Mouse (Mus musculus): ENCODE measurements around the gene Gpr107. TPM values are rescaled to one million over a fixed set of nuclear protein-coding genes. Genes with fewer than 3 reads are reported as not detected.

Gene Gpr107
- polyA plus RNA-seq, 2 experiments from 2014 or later = 44.8 to 45.0 TPM

DNA sequence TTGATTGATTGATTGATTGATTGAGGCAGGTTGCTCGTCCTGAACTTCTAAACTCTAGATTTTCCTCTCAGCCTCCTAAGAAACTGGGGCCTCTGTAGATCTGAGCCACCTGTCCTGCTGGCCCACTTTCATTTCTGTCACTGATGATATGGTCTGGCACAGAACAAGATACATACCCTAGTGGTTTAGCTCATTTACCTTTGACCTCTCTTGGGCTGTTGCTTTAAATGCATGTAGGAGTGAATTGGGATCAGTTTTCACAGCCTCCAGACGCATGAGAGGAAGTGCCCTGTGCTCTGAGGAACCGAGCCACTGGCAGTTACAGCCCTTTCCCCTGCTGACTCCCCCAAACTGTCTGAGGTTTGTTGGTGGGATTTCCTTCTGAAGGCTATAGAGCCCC, 50.2 kb downstream of the Gpr107 start:
- no peak for ATAC-seq

DNA sequence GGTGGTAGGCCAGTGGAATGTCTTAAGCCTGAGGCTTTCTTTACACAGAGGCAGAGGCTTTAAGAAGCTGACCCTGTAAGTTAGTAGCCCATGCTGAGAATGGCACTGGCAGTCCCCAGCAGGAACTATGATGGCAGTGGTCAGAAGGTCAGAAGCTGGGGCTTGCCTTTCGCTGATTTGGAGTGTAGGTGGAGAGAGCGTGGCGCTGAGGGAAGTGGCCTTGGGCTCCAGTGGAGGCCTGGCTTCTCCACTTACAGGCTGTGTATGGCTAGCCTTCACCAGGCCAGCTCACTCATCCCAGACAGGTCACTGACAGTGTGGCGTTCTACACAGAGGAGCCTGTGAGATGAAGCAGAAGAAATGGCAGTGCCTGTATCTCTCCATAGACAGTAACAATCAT, 50.8 kb downstream of the Gpr107 start:
- ATAC-seq = no peak

DNA sequence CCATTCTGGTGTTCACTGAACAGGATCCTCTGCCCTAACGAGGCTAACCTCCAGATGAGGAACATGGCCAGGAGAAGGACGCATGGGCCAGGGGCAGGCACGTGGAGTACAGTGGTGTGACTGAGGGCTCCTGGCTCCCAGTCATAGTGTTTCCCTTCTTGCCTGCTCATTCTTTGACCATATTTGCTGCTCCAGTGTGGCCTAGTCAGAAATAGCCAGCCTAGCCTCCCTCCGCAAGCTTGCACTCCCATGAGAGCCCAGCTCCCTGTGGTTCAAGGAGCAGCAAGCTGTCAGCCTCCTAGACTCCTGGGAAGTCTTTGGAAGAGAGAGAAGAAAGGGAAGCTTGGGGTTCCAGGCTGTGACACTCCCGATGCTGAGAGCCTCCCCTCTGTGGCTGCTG, 52.6 kb downstream of the Gpr107 start:
- ATAC-seq = no peak

DNA sequence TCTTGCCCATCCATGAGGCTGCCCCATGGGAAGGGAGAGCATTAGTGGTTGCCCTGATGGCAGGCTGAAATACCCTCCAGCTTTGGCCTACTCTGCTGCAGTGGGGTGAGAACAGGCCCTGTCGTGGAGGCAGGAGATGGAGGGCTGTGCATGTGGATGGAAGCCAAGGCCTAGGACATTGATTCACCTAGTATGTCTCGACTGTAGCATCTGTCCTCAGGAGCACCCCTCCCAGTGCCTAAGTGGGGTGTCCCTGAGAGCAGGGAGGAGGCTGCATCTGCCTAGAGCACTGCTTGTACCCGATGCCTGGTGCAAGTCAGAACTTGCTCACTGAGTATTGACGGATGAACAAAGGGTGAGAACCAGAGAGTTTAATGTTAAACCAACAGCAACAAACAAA, 54.1 kb downstream of the Gpr107 start:
- ATAC-seq = no peak

DNA sequence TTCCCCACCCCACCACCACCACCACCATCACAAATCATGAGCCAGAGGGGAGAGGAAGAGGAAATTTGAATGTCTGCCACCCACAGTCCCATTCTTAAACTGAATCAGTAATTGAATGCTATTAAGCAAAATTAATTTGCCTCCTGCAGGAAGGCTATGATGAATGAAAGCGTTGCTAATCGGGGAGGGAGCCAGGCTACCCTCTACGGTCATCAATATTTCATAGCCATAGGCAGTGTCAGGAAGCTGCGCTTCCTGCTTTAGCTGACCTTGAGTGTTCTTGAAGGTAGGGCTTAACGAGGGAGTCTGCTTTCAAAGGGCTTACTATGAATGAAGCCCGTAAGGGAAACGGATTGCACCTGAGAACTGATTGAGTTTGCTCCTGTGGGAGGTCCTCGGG, 54.8 kb downstream of the Gpr107 start:
- ATAC-seq = no peak

DNA sequence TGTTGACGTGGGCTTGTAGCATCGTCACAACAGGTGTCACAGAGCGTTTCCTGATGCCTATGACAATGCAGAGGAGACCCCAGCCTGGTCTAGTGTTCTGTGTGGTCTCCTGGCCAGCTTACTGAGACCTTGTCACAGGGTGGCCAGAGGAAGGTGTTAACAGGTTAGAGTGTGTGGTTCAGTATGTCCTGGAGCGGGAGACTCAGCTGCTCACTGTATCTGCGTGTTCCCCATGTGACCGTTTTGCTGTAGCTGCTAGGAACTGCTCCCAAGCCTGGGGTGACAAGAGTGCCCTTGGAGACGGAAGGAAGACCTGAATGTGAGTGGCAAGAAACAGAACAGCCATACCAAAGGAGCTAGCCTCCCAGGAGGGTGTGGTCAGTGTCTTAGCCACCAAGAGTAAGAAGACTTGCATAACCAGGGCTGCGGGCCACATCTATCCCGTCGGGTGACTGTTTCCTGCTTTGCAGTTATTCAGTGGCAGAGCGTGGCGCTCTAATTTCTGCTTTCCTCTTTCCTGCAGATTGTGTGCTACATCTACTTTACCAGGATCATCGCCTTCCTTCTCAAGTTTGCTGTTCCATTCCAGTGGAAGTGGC, 56.5 kb downstream of the Gpr107 start:
- no peak for ATAC-seq

DNA sequence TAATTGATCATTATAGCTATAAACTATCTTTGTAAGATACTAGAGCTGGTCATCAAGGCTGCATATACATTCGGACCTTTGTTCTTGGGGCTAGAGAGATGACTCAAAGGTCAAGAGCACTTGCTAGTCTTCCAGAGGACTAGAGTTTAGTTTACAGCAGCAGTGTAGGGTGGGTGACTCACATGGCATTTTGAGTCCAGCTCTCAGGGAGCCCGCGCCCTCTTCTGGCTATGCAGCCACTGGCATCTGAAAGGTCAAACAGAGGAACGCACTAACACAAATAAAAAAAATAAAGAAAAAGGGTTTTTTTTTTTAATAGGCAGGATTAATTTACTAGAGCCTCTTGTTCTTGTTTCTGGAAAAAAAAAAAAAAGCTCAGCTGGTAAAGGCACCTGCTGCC, 57.4 kb downstream of the Gpr107 start:
- no peak for ATAC-seq

DNA sequence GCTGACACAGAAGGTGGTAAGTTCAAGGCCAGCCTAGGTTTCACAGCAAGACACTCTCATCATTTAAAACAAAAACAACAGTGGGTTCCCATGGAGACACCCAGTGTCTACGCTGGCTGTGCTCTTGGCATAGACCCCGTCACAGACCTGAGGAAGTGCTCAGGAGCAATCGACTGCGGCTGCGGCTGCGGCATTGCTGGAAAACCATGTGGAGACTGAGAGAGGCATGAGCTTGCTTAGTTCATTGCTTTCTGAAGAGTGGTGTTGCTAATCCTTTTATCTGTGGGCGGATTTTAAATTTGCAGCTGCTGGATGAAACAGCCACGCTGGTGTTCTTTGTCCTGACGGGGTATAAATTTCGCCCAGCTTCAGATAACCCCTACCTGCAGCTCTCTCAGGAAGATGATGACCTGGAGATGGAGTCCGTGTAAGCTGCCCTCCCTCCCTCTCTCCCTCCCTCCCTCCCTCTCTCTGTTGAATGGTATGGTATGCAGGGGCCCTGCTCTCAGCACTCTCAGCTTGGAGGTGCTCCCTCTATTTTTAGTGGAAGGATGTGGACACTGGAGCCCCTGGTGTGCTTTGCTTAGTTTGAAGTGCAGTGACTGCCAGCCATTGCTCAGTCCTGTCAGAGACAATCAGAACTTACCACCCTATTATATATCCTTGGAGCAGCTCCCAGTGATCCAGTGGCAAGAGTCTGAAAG, 58.2 kb downstream of the Gpr107 start:
- ATAC-seq = no peak

DNA sequence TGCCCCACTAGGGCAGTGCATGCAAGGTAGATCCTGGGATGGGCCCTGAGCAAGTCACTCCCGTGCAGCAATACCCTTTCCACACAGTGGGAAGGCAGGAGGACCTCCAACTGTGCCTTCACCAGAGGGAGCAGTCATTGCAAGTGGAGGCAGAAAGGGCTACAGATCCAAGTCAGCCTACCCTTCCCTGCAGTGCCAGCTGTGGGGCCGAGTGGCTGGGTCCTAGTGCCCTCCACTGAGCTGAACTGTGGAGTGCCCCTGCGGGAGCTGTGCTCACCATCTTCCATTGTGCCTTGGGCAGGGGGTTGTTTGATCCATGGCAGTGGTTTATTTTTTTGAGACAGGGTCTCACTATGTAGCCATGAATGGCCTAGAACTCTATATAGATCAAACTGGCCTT, 59.1 kb downstream of the Gpr107 start:
- ATAC-seq = no peak

DNA sequence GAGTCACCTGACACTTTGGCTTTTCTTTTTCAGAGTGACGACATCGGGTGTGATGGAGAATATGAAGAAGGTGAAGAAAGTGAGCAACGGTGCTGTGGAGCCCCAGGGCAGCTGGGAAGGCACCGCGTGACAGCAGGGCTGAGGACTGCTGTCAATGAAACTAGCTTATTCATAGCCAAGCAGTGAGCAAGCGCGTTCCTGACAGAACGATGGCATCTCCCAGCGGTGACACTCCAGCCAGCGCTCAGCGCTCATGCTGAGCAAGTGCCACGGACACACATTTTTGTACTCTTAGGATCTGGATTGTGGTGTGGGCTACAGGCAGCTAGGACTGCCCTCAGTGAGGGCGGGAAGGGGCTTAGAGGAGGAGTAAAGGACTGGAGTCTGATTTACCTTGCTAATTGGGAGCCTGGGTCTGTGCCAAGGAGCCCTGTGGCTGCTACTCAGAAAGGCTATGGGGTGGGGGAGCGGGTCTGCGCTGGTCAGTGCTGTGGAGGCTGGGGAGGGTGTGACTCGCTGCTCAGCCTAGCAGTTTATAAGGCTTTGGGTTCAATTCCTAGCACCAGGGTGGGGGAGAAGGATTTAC, 62.2 kb downstream of the Gpr107 start:
- ATAC-seq = no peak

DNA sequence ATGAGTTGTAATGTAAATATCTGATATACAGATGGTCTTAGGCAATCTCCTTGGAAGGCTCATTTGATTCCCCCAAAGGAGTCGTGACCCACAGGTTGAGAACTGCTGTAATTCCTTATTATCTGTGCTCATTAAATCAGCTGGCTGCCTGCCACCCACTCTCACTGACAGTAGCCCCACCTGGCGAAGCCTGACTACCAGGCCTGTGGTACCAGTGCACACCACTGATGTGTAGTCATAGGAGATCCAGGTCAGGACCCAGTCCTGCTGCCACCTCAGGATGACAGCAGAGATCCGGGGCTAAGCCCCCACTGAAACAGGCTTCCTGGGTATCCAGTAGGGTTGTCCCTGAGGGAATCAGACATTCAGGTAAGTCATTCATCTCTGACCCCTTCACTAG, 66.5 kb downstream of the Gpr107 start:
- no peak for ATAC-seq

DNA sequence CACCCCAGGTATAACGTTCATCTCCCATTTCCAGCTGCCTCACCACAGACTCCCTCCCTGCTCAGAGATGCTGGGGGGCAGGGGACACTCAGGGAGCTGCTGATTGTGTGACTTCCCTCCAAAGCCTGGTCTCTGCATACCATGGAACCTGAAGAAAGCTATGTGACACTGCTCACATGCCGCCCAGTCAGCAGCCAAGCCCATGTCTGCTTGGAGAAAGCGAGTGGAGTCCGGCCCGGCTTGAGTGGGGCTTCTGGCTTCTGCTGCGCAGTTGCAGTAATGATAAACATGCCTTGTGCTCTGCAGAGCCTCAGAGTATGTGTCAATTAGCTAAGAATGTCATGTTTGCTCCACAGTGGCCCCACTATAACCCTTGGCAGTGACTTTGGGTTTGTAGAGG, 67.4 kb downstream of the Gpr107 start:
- no peak for ATAC-seq

DNA sequence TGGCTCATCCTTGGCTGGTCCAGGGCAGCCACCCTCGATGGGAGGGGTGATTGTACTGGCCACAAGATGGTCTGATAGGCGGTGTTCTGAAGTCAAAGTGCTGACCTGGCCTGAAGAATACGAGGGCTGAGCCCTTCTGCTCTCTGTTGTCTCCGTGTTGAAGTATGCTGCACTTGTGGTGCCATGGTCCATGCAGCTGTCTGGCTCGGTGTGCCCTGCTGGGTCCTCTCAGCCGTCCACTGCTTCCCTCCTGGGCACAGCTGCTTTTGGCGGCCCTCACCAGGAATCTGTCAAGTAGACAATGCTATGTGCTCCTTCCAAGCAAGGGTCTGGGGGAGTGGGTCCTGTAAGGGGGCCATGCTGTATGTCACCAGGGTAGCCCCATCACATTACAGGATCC, 68.7 kb downstream of the Gpr107 start:
- ATAC-seq = no peak

DNA sequence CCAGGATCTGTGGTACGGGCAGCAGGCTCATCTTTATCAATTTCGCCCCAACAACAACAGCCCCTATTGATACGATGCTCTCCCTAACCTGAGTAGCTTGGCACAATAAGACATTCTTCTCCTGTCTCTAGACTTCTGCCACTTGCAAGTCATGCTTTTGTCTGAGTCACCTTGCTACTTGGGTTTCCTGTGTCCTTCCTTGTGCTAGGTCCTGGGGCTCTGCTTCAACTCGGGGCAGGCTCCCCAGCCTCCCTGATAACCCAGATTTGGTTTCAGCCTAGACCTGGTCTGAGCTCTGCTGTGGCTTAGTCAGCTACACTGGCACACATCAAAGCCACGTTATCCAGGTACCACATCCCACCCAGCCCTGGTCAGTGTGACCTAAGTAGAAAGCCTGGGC, 69.5 kb downstream of the Gpr107 start:
- ATAC-seq = no peak

DNA sequence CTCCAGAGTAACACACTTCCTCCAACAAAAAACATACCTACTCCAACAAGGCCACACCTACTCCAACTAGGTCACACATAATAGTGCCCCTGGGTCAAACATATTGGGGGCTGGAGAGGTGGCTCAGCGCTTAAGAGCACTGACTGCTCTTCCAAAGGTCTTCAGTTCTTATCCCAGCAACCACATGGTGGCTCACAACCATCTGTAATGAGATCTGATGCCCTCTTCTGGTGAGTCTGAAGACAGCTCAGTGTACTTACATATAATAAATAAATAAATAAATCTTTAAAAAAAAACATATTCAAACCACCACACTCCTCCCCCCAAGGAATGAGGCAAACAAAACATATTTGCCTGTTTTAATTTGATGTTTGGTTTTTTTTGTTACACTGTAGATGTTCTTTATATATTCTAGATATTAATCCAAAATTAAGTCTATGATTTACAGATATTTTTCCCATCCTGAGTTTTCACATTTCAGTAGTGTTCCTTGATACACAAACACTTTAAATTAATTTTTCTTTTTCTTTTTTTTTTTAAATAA, 76.7 kb downstream of the Gpr107 start:
- ATAC-seq = no peak

DNA sequence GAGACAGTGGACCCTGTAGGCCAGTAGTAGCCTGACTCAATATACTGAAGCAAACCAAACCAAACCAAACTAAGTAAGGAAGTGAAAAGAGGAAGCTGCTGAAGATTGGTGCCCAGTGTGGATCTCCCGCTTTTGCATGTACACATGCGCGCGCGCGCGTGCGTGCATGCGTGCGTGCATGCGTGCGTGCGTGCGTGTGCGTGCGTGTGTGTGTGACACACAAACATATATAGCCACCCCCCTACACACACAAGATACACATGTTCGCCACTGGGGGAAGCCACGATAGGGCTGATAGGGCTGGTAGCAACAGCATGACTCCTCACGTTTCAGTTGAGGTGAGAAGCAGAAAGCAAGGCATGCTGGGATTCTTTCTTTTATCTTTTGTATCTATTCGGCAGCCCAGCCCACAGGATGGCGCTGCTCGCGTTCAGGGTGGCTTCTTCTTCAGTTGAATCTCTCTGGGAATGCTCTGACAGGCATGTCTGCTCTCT, 87.1 kb downstream of the Gpr107 start:
- no peak for ATAC-seq

DNA sequence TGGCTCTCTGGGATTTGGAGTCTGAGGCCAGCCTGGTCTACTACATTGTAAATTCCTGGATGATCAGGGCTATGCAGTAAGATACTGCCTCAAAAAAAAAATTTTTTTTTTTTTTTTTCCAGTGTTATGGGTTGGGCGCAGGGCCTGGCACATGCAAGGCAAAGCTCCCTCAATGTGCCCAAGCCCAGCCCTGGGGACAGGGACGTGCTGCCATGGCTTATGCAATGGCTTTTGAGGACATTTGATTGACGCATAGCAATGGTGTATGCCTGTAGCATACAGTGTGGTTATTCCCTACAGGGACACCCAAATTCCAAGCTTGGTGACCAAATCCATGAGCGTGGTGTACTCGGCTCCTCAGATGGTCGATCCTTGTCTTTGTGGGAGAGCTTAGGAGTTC, 87.7 kb downstream of the Gpr107 start:
- ATAC-seq = no peak

DNA sequence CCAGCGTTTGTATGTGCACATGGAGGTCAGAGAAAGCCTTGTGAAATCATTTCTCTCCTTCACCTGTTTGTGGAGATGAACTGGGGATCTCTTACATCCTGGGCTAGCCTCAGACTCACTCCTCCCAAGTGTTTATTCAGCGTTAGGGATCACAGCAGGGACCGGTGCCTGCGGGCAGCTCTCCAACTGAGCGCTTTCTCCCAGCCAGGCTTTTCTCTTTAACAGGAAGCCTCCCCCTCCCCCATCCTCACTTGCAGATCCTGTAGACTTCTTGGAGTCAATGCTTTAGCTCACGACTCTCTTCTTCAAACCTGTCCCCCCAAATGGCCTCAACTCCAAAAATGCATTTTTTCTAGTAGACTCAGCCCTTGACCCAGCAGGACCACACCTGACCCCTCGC, 89.5 kb downstream of the Gpr107 start:
- ATAC-seq = no peak

DNA sequence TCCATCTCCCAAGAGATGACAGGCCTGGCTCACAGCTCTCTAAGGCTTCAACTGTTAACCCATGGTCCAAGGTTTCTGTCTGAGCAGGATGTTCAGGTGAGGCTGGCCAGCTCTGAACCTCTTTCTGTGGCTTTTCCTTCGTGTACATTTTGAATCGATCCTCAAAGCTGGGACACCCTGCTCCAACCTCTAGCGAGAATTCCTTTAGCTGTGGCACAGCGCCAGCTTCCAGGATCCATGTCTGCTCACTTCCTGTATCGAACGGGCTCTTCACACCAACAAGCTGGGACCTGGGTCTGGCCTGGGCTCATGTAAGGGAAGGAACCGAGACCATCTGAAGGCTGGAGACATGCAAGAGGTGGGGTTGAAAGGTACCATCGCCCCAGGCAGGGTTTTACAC, 92.1 kb downstream of the Gpr107 start:
- no peak for ATAC-seq

DNA sequence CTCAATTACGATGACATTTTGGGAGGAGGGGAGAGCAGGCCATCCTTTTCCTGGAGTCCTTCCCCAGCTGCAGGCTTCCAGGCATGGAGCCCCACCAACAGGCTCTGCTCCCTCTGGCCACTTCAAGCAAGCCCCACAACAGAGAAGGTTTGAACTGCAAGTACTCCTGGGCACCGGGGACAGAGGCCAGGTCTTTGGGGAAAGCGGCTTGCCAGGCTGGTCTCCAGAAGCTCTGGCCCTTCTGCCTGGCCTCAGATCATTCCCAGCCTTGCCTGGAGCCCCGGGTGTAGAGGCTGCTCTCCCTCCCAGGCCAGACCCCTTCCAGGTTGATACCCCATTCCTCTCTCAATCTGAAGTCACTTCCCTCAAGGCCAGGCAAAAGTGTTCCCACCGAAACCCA, 92.9 kb downstream of the Gpr107 start:
- no peak for ATAC-seq

DNA sequence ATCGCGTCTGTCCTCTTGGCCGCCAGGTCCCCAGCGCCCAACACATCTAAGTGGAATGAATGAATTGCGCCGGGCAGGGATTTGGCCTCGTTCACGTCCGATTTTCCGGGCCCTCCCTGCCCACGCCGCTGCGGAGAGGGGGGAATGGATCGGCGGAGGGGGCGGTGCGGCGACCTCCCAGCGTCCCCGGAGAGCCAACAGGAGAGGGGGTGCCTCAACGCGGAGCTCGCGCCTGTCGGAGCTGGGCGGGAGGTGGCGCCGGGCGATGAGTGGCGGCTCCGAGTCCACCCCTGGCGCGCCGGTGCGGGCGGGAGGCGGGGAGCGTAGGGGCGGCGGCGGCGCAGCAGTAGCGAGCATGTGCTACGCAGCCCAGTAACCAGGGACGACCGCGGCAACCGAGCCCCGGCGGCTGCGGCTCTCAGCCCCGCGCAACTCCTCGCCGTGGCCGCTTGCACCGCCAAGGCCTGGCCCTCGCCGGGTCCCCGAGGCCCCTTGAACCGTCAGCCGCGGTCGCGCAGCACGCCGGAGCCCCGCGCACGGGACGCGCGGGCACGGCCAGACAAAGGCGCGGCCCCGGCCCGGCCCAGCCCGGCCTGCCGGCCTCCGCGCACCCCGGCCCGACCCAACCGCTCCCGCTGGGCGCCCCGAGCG, 93.5 kb downstream of the Gpr107 start, which contains the start of gene Ncs1:
Gene Ncs1 (plus strand): TSS at position 333 of the 651 bp plus-strand sequence.
- no peak for ATAC-seq

DNA sequence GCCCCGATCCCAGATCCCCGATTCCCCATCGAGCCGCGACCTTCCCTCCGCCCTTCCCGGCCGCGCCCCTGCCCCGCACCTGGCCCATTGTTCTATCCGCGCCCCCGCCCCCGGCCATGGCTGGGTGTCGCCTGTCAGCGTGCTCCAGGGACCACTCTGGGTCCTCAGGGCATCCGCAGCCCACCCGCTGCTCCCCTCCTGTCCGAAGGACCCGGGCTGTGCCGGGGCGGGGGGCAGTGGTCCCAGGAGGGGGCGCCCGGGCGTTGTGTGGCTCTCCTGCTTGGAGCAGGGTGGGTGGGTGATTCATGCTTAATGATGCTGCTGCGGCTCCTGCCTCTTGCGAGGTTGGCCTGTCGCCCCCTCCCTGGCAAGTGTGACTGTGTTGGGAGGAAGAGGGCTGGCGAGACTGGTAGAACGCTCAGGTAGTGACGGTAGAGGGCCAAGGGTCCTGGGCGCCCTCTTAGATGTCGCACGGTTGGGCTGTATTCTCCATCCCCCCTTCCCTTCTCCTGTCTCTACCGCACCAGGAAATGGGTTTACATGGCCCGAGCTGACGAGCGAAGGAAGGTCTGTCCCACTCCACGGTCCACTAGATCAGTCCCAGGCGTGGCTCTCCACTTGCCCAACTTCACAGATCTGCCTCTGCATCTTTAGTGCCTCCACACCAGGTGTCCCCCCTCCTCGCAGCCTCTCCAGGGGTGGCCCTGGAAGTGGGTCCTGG, 94.3 kb downstream of the Gpr107 start:
- ATAC-seq = no peak

DNA sequence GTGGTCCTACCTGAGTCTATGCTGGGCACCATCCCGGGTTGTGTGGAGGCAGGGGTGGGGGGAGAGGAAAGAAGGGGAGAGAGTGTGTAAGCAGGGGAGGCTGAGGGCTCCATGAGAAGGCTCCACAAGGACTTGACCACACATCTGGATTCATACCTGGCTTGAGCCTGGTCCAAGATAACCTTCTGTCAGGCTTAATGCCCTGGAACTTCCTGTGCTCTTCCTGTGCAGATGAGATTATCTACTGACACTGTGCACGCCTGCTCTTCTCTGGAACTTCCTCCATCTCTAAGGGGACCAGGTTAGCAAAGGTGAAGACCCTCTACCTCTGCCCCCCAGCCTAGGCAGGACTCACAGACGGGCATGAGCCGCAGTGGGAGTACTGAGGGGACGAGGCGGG, 96.7 kb downstream of the Gpr107 start:
- ATAC-seq = no peak
